Mouse (Mus musculus) G1E (cell line): ENCODE measurements at regions not wholly inside any gene's neighbourhood (a gene's known extent, or its start where the extent isn't known, plus 50 kb on each side); places are given as distances from the start of the nearest gene placed in this dataset.

Experiments used
- ATAC-seq: 2 replicates; pipeline ENCODE4 v1.8.0; 2016; ENCODE audit warnings: mild to moderate bottlenecking; ENCODE audit not compliant: insufficient number of reproducible peaks, poor library complexity, low FRiP score, severe bottlenecking; ENCODE audit errors: extremely low read depth
- DNase-seq: peaks from one replicate; pipeline ENCODE4 v3.0.0; 2012; ENCODE audit warnings: low spot score
- H3K27me3 ChIP-seq: 2 replicates; pipeline ENCODE4 v1.6.1; 2012; ENCODE audit warnings: mild to moderate bottlenecking, low read length, inconsistent platforms; ENCODE audit not compliant: insufficient read depth
- H3K36me3 ChIP-seq: replicated peaks from 2 replicates; pipeline ENCODE3; 2012; ENCODE audit warnings: mild to moderate bottlenecking, inconsistent platforms
- H3K4me1 ChIP-seq: 2 replicates; pipeline ENCODE4 v1.6.1; 2012; ENCODE audit warnings: low read depth, low read length, inconsistent platforms, mixed read lengths; ENCODE audit not compliant: insufficient read depth
- H3K4me3 ChIP-seq: 2 replicates; pipeline ENCODE4 v1.5.1; 2012; ENCODE audit warnings: low read depth, mild to moderate bottlenecking, inconsistent platforms, low read length, moderate library complexity, mixed read lengths
- H3K9me3 ChIP-seq: replicated peaks from 2 replicates; pipeline ENCODE4 v1.6.1; 2012; ENCODE audit warnings: inconsistent platforms
- CTCF ChIP-seq: IDR thresholded peaks from 2 replicates; pipeline ENCODE4 v1.5.1; 2012; ENCODE audit warnings: low read depth, low read length, inconsistent platforms, mixed read lengths
- GATA1 ChIP-seq: IDR thresholded peaks from 2 replicates; pipeline ENCODE4 v1.6.1; 2012; ENCODE audit warnings: borderline replicate concordance, low read length, inconsistent platforms, mixed read lengths
- GATA2 ChIP-seq: IDR thresholded peaks from 2 replicates; pipeline ENCODE4 v1.6.1; 2012; ENCODE audit warnings: low read depth, low read length, inconsistent platforms, borderline replicate concordance
- POLR2AphosphoS5 ChIP-seq: IDR thresholded peaks from 2 replicates; pipeline ENCODE4 v1.6.1; 2012; ENCODE audit warnings: low read depth, low read length, inconsistent platforms; ENCODE audit not compliant: insufficient replicate concordance
- TAL1 ChIP-seq: conservative IDR thresholded peaks from 2 replicates; pipeline ENCODE4 v1.6.1; 2012; ENCODE audit warnings: low read depth, low read length, inconsistent platforms, mixed read lengths

- Histone ChIP-seq H3K9me3 (no peaks in the 10 kb centered on the region), H3K27me3 (peaks cover 20% of the 10 kb centered on the region), H3K4me1 (no peaks in the 10 kb centered on the region), H3K4me3 (no peak overlapping the region), H3K36me3 (no peaks in the 10 kb centered on the region)
- no peak for TF ChIP-seq GATA2
- no peak for TF ChIP-seq GATA1
- no peak for TF ChIP-seq TAL1
- no peak for TF ChIP-seq CTCF
- TF ChIP-seq POLR2AphosphoS5 = no peak
- DNase-seq = no peak
- no peak for ATAC-seq
Measured at GRCm38 (mm10) chr2:128337791-128338190, 212.0 kb downstream of the Bcl2l11 start.

GRCm38 (mm10) chr2:128338474-128338873 lies 212.6 kb downstream of the Bcl2l11 start:
- no peaks in the 10 kb centered on the region for H3K4me1 ChIP-seq
- no peak for ATAC-seq
- TF ChIP-seq TAL1 = no peak
- no peak for TF ChIP-seq GATA2
- TF ChIP-seq GATA1 = no peak
- no peak for TF ChIP-seq CTCF
- no peak for TF ChIP-seq POLR2AphosphoS5
- H3K9me3 ChIP-seq = no peaks in the 10 kb centered on the region
- H3K27me3 ChIP-seq = peaks cover 16% of the 10 kb centered on the region
- no peak for DNase-seq
- H3K36me3 ChIP-seq = no peaks in the 10 kb centered on the region
- H3K4me3 ChIP-seq = no peak overlapping the region

- no peak for ATAC-seq
- H3K4me3 ChIP-seq = no peak overlapping the region
- no peaks in the 10 kb centered on the region for H3K36me3 ChIP-seq
- no peaks in the 10 kb centered on the region for H3K9me3 ChIP-seq
- no peak for DNase-seq
- TF ChIP-seq GATA2 (no peak), POLR2AphosphoS5 (no peak), GATA1 (no peak), CTCF (no peak), TAL1 (no peak)
- H3K4me1 ChIP-seq = no peaks in the 10 kb centered on the region
- peaks cover 9% of the 10 kb centered on the region for H3K27me3 ChIP-seq
Measured at GRCm38 (mm10) chr2:128339061-128339642, 213.3 kb downstream of the Bcl2l11 start.

- no peaks in the 10 kb centered on the region for H3K4me1 ChIP-seq
- no peaks in the 10 kb centered on the region for H3K9me3 ChIP-seq
- no peak overlapping the region for H3K4me3 ChIP-seq
Measured at GRCm38 (mm10) chr2:128339643-128340487, 214.0 kb downstream of the Bcl2l11 start.

GRCm38 (mm10) chr2:128340631-128341240 lies 214.9 kb downstream of the Bcl2l11 start:
- no peak overlapping the region for H3K4me3 ChIP-seq
- peaks cover 8% of the 10 kb centered on the region for H3K27me3 ChIP-seq
- H3K9me3 ChIP-seq = no peaks in the 10 kb centered on the region
- H3K36me3 ChIP-seq = no peaks in the 10 kb centered on the region
- DNase-seq (no peak), ATAC-seq (no peak)
- H3K4me1 ChIP-seq = no peaks in the 10 kb centered on the region
- TF ChIP-seq POLR2AphosphoS5 = no peak
- no peak for TF ChIP-seq CTCF
- TF ChIP-seq GATA2 = no peak
- TF ChIP-seq GATA1 = no peak
- TF ChIP-seq TAL1 = no peak

More at GRCm38 (mm10) chr2:128339643-128340487, 214.0 kb downstream of the Bcl2l11 start:
- H3K27me3 ChIP-seq = peaks cover 5% of the 10 kb centered on the region
- TF ChIP-seq TAL1 = no peak
- no peak for DNase-seq
- ATAC-seq = no peak
- no peaks in the 10 kb centered on the region for H3K36me3 ChIP-seq

- TF ChIP-seq TAL1 (no peak), CTCF (no peak), GATA2 (no peak), GATA1 (no peak), POLR2AphosphoS5 (no peak)
- no peak for ATAC-seq
Measured at GRCm38 (mm10) chr2:128342212-128342611, 216.4 kb downstream of the Bcl2l11 start.

More at GRCm38 (mm10) chr2:128342212-128342611, 216.4 kb downstream of the Bcl2l11 start:
- H3K36me3 ChIP-seq = no peaks in the 10 kb centered on the region
- no peak overlapping the region for H3K4me3 ChIP-seq
- DNase-seq = no peak
- no peaks in the 10 kb centered on the region for H3K9me3 ChIP-seq
- peaks cover 9% of the 10 kb centered on the region for H3K27me3 ChIP-seq
- no peaks in the 10 kb centered on the region for H3K4me1 ChIP-seq
